Mouse (Mus musculus) layer of hippocampus, postnatal 25 days (tissue): Measurements from ENCODE around the gene Gramd1b. TPM values are rescaled to one million over a fixed set of nuclear protein-coding genes. Genes with fewer than 3 reads are reported as not detected.

Experiments
- DNase-seq, 2 experiments: peaks; one replicate each; pipeline ENCODE4 v3.0.0; 2022; ENCODE audit warnings: mixed read lengths in 2 of 2, low spot score in 1 of 2; ENCODE audit errors: extremely low spot score in 1 of 2
- total RNA-seq, 2 experiments: library from RNA; stranded (reverse); gene quantifications; 2 replicates each; pipeline ENCODE4 v1.2.3; 2021

Gramd1b gene
- total RNA-seq, 2 experiments from 2014 or later, result 144 to 167 TPM

DNA sequence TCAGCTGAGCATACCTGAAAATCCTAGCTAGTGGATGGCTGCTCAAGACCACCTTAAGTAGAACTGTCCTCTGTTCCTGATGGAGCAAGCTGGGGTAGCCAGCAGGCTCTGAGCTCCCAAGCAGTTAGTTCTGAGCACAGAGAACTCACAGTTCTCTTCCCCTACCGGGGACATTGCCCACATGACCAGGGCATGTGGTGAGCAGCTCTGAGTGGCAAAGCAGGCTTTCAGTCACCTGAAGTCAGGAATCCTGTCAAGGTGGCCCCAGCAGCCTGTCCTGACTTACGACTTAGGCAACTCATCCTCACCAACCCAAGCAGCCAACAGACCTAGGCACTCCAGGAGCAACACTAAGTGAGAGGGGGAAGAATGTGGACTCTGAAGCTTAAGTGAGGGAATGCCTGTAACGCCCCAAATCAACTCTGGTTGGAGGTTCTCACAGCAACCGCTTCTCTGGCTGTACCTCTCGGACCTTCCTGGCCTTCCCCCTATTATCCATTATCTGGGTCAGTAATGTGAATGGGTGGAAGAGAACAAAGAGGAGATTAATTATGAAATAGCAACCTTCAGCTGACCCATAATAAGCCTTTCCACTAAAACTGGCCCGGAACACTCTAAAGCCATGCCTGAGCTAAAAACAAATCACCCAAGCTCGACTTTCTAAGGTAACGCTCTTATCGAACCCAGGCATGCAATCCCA is 154.3 kb downstream of the Gramd1b start:
- no peak for DNase-seq

DNA sequence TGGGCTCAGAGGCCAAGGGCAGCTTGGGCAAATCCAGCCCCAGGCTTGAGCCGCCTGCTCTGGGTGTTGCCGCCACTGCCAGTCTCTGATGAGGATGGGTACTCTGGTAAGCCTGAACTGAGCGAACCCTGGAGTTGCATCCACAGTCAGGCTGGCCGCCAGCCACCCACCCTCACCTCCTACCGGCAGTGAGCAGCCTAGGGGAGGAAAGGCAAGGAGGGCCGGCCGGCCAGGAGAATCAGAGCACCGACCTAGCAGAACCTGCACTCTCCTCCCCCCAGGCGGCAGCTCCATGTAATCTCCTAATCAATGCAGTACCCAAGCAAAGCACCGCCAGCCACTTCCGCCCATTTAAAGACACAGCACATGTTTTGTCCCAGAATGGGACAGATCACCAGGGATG is 155.0 kb downstream of the Gramd1b start:
- DNase-seq, result peak; percentile 61 to 67

DNA sequence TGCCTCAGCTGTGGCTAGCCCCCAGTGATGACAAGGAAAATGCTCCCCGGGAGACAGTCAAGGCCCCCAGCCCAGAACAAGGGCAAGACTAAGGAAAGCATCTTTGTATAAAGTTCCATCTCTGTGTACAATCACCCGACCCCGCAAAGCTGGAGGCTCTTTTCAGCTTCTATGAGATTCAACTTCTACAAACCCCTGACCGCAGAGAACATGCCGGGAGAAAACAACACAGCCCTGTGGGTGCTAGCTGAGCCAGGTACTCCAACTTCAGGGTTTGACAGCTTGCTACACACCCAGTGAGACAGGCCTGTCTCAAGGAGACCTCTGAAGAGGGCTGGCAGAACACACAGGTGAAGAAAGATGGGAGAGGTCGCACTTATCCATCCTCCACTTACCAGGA is 155.7 kb downstream of the Gramd1b start:
- no peak for DNase-seq

DNA sequence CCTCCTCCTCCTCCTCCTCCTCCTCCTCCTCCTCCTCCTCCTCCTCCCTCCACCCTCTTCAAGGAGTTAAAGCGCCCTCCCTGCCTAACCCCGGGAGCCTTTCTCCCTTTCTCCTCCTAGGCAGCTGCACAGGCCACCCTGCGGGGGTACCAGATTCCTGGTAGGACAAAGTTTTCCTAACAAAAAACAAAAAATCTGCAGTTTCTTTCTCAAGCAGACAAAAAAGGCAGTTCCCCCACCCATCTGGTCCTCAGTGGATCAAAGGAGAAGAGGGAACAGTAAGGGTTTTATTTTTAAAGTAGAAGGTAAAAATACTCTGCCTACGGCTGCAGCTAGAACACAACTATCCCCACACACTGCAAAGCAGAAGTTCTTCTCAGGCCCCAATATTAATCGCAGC is 156.2 kb downstream of the Gramd1b start:
- DNase-seq, result no peak

DNA sequence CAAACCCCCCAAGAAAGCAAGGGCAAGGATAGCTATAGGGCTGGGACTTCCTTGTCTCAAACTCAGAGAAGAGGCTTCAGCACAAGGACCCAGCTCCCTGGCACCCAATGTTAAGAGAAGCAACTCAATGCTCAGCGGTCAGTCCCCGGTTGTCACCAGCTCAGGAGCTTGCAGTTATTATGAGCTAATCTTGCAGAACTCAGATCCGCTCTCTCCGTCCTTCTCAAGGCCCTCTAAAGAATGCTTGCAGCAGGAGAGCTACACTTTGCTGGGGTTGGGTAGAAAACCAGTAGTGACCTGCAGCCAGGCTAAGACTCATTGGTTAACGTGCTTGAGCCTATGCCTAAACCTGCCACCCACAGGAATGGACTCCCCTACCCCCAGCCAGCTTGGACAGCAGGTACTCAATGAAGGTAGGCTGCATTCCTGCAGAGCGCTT is 156.6 kb downstream of the Gramd1b start:
- DNase-seq, result no peak

DNA sequence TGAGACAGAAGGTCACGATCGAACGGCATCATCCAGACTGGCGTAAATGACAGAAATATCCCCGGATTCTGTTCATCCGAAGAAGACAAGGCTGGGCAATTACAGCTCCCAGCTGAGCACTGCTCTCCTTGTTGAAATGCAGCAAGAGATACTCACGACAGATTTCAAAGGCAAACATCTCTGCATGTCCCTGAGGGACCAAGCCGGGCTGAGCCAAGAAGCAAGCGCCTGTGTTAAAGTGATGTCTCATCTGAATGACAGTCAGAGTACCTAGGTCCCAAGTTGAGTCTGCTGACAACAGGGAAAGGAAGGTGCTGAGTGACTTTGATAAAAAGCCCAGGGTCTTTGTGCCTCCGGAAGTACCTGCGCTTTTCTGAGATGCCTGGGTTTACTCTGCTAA is 157.1 kb downstream of the Gramd1b start:
- no peak for DNase-seq

DNA sequence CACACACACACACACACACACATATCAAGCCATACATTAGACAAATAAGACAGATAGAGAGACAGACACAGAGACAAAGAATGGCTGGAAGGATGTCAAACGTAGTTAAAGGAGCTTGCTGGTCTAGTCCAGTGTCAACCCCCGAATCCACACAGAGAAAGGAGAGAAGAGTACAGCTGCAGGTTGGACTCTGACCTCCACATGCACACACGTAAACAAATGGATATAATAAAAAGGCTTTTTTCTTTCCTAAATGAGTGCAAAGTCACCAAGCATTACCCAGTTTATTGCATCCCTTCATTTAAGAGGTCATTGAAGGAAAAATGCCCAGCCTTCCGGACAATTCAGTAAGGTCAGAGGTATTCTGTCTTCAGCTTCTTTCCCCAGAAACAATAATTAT is 161.0 kb downstream of the Gramd1b start:
- DNase-seq, result no peak

DNA sequence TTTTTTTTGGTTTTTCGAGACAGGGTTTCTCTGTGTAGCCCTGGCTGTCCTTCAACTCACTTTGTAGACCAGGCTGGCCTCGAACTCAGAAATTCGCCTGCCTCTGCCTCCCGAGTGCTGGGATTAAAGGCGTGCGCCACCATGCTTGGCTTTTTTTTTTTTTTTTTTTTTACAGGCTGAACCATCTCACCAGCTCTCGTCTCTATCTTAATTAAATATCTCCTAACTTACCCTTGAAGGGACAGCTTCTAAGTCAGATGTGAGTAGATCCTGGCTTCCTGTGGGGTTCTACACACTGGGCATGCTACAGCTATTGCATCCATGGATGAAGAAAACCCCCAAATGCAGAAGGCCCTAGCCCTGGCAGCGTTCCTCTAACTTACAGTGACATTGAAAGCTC is 164.4 kb downstream of the Gramd1b start:
- DNase-seq, result no peak

DNA sequence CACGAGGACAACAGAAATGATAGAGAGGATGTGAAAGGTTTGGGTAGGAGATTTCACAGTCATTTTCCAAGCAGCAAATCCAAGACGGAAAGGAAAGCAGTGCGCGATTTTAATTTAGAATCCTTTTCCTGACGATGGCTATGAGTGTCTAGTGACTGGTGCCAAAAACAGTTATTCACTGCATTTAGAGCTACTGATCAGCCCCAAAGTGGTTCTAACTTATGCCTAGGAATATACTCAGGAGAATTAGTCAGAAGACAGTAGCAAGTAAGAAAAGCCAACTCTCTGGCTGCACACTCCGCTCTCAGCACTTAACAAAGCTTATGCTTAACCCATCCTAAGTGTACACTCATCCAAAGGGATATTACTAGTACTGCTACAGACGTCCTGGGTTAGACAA is 166.9 kb downstream of the Gramd1b start:
- no peak for DNase-seq

DNA sequence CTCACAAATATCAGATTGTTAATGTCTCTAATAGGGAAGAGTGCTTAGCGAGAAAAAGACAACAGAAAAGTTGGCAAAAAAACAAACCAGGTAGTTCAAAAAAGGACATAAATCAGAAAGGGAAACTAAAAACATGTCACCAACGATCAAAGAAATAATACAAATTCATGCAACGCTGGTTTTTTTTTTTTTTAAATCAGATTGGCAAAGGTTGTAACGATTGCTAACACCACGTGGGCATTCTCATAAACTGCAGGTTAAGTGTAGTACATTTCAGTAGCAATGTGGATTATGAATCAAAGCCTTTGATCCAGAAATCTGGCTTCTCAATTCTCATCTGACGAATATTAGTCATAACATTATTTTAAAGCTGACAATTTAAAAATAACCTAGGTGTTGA is 169.2 kb downstream of the Gramd1b start:
- DNase-seq, result no peak

DNA sequence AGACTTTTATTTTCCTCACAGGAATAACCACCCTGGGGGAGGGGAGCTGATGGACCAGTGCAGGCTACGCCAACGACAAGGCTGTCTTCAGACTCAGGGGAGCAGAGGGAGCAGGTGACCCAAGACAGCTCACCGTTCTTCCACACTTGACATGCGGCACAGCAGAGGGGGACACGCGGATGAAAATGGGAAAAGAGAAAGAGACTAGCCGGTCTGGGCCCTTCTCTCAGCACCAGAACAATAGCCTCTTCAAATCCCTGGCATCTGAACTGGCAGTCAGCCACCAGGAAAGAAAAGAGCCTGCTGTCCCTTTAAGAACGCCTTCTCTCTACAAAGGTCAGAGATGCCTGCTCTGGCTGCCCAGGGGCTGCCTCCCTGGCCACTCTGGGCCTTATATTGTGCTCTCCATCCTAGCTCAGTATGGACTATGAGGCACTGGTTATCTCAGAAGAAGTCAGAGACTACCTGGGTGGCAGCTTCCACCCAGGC is 172.7 kb downstream of the Gramd1b start:
- DNase-seq, result no peak

DNA sequence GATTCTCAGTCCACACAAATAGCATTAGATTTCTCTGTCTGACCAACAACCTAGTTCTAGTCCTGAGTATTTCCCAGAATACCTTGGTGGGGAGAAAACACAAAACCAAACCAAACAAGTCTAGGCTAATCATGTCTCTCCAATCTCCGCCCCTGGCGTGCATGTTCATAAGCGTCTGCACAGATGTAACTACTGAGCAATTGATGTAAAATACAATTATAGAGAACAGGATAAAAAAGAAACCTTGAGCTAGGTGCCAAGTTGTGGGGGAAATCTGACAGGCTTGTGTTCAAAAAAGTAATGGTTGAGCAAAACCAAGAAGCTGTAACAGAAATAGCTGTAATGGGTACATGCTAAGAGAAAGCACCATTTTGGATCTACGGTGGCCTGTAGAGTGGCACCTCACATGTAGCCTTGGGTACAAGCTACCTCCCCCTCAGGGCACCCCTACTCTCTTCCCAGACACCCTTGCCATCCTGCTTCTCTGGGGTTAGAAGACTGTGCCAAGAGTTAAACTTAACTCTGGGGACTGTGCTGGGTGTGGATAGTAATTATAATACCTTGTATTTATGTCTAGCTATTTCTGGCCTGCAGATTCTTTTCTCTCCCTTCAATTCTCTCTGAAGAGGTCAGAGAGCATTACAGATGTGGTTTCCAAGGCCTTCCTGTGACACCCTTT is 174.3 kb downstream of the Gramd1b start:
- no peak for DNase-seq

DNA sequence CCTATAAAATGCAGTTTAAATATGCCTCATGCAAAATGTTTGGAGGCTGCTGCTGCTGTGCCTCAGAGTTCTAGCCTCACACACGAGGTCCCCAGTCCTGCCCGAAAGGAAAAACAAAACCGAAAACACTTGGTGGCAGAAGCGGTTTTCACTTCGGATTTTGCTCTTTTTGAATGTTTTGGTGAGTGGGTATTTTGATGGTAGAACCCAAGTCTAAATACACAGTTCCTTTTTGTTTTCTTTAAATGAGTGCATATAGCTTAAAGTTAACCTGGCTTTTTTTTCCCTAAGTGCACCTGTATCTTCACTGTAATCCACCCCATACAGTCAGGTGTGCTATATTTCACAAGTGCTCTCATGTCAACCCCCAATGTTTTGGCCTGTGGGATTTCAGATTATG is 174.8 kb downstream of the Gramd1b start:
- no peak for DNase-seq

DNA sequence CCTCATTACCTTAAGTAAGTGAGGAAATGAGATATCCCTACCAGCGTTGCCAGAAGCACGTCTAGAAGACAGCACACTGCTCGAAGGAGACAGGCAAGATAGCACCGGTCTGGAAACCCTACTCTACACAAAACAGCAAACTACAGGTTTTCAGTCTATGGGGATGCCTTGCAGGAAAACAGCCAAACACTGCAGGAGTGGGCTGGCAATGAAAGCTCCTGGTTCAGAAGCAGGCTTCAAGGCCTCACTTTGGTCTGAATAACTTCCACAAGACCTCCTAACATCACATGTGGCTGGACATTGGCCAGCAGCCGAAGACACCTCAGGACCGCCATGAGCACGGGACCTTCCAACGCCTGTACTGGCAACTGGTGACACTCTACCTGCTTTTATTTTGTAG is 175.8 kb downstream of the Gramd1b start:
- DNase-seq, result no peak

DNA sequence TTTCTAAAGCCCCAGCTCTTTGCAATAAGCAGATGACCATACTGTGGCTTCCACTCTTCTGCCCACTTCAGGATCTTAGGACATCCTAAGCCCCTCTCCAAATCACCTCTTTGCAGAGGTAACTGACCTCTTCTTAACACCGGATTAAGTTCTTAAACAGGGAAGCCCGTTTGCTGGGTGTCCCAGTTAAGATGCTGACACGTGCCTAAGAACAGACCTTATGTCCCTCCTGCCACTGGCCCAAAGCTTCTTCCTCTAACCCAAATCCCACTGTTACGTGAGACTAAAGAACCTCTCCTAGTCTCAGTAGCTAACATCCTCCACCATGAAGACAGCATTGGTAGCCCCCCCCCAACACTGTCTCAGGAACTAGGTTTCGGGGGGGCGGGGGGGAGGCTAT is 177.6 kb downstream of the Gramd1b start:
- no peak for DNase-seq

DNA sequence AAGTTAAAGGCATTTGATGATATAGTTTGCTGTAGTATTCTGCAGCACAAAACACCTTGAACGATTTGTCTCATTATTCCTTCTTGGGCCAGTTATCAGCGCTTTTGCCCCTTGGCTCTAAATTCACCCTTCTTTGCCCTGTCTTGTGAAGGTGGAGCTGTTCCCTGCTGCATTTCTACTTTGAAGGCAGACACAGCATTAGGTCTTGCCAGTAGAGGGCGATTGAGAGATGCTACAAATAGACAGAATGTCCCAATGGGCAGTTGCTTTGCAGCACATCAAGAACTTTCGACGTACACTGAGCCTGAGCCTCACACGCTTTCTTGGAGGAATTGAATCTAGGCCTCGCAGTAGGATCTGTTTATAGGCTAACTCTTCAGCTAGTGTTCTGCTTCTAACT is 180.5 kb downstream of the Gramd1b start:
- DNase-seq, result no peak

DNA sequence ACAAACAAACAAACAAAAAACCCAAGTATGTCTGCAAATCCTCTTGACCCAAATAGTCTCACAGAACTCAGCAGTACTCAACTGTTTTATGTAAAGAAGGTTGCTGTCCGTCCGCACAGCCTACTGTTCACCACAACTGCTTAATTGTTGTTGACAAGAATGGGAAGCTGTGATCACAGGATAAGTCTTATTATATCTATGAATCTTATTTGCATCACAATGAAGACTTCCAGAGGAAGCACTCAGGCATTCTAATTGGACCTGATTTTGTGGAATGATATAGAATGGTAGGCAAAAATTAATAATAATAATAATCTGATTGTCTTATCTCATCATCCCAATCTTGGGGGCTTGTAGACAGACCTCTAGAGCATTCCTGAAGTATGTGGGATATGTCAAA is 181.1 kb downstream of the Gramd1b start:
- no peak for DNase-seq

DNA sequence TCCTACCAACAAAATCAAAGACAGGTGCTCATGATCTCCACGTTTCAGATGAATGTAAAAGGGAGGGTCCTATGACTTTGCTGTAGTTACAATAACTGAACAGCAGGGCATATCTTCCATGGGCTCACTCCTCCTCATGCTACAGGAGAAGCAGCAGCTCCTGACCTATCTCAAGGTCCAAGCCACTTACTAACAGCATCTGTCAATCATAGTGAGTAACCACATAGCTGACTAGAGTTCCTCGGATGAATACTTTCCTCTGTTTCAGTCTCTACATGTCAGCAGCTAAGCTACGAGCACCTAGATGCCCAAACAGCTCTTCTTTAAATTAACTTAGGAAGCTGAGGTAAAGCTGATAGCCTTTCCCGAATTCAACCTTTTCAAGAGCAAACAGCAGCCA is 181.6 kb downstream of the Gramd1b start:
- no peak for DNase-seq

DNA sequence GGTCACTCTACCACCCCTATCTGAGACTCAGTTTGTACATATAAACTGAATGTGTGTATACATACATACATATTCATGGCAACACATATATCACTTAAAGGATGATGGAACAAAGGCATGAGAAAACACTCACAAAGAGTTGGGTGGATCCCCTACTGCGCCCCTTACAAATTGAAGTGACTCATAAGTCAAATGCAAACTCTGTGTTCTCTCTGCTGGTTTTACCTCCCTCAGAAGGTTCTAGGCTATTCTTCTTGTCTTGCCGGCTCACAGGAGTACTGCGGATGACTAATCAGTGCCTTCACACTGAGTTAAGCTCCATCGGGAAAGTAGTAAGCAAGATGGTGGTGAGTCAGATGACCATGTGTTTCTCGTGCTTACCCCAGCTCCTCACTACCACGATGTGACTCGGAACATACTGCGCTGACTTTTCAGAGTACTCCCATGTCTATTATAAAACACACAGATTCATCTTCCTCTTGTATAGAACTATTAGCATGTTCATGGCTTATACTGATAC is 182.4 kb downstream of the Gramd1b start:
- DNase-seq, result no peak

DNA sequence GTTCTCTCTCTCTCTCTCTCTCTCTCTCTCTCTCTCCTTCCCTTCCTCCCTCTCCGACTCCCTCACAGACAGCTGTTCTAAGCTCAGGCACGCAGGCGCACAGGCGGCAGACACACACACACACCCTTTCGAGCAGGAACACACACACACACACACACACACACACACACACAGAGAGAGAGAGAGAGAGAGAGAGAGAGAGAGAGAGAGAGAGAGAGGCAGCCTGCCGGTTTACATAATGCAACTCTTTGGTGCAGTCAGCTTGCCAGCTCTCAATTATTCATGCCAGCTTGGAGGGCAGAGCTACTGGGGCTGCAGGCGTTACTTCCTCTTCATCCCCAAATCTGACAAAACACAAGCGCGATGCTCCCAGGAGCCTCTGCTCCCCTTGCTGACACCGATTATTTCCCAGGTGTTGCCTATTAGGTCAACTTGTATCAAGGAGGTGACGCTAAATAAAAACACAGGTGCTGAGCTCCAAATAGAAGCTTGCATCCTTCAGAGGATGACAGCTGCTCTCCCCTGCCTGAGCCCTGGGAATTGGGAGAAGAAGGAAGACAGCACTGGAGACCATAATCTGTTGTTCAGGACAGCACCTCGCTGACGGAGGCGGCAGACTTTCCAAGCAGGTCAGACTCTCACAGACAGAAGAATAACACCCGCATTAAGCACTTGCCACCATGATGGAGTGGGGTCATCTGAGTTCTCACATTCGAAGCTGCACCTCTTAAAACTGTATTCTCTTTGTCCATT is 184.8 kb downstream of the Gramd1b start:
- peak; percentile 61 to 71 for DNase-seq
